Mouse (Mus musculus) subcutaneous adipose tissue, adult 2 months (tissue): ENCODE measurements around the gene Vmn1r120. TPM values are rescaled to one million over a fixed set of nuclear protein-coding genes. Genes with fewer than 3 reads are reported as not detected.

Source experiments
- polyA plus RNA-seq: library from polyadenylated mRNA; depleted of rRNA; stranded (reverse); fragments of >200 nt; gene quantifications from 2 replicates; pipeline ENCODE4 v1.2.3, GENCODE M21; 2012; ENCODE audit warnings: low replicate concordance; rRNA removed

The Vmn1r120 gene
- polyA plus RNA-seq, result not detected in 2 replicates

GRCm38 (mm10) chr7:21053684-21054083, at the start of gene Vmn1r120:
Gene Vmn1r120, minus strand, starts transcription at chr7:21053784.

GRCm38 (mm10) chr7:21098413-21098812, 44.8 kb upstream of the Vmn1r120 start, which contains the start of gene Vmn1r121:
Gene Vmn1r121, minus strand, starts transcription at chr7:21098513.

GRCm38 (mm10) chr7:21012355-21012754, 41.2 kb downstream of the Vmn1r120 start, which contains the start of gene Vmn1r119:
Gene Vmn1r119, minus strand, starts transcription at chr7:21012455.

Other genes starting within 250 kb of the Vmn1r120 start
- not detected in 2 replicates for gene Vmn1r114, start 241.6 kb downstream of the Vmn1r120 start, polyA plus RNA-seq
- not detected in 2 replicates for gene Vmn1r115, start 208.8 kb downstream of the Vmn1r120 start, polyA plus RNA-seq
- not detected in 2 replicates for gene Vmn1r116, start 181.5 kb downstream of the Vmn1r120 start, polyA plus RNA-seq
- not detected in 2 replicates for gene Vmn1r117, start 169.7 kb downstream of the Vmn1r120 start, polyA plus RNA-seq
- gene Vmn1r118, start 141.4 kb downstream of the Vmn1r120 start, polyA plus RNA-seq, result not detected in 2 replicates
- gene Vmn1r119, start 41.3 kb downstream of the Vmn1r120 start, polyA plus RNA-seq, result not detected in 2 replicates
- gene Vmn1r121, start 44.7 kb upstream of the Vmn1r120 start, polyA plus RNA-seq, result not detected in 2 replicates
- not detected in 2 replicates for gene Vmn1r122, start 80.3 kb upstream of the Vmn1r120 start, polyA plus RNA-seq
- gene Vmn1r123, start 108.4 kb upstream of the Vmn1r120 start, polyA plus RNA-seq, result not detected in 2 replicates
- gene Gm5157, start 136.6 kb upstream of the Vmn1r120 start, polyA plus RNA-seq, result not detected in 2 replicates
- gene Vmn1r124, start 206.8 kb upstream of the Vmn1r120 start, polyA plus RNA-seq, result not detected in 2 replicates
- not detected in 2 replicates for gene Vmn1r125, start 218.4 kb upstream of the Vmn1r120 start, polyA plus RNA-seq
- gene Vmn1r126, start 247.7 kb upstream of the Vmn1r120 start, polyA plus RNA-seq, result not detected in 2 replicates